Mouse (Mus musculus) erythroblast, embryonic 14.5 days (primary cell): Measurements from ENCODE around the gene Olfr504.

Source experiments
- GATA1 ChIP-seq: IDR thresholded peaks from 2 replicates; pipeline ENCODE4 v1.6.1; 2012; ENCODE audit warnings: low read length, inconsistent platforms, mixed read lengths
- TAL1 ChIP-seq: IDR thresholded peaks from 3 replicates; pipeline ENCODE4 v1.6.1; 2012; ENCODE audit warnings: low read length, inconsistent platforms, mixed read lengths

DNA sequence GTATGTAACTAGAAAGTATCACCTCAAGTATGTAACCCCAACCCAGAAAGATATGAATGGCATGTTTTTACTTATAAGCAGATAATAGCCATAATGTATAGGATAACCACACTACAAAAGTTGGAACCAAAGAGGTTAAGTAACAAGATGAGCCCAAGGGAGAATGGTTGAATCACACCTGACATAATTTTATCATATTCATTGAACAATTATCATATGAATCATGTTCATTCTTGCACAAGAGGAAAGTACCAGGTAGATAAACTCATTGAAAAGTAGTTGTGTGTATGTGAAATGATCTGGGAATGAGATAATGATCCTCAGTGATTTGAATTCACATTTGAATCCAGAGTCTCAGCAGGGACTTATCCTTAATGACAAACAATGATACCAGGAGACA, 44.9 kb upstream of the Olfr504 start, which contains the start of gene Olfr506:
- no peak for TF ChIP-seq TAL1
- TF ChIP-seq GATA1, result no peak
